Mouse (Mus musculus) C2C12 (cell line): ENCODE data around the gene Hnrnpa3.

ENCODE experiments used
- CTCF ChIP-seq: IDR thresholded peaks from one replicate; pipeline ENCODE4 v1.5.1; 2011; ENCODE audit not compliant: control insufficient read depth, insufficient read depth, insufficient read length
- FOSL1 ChIP-seq: IDR thresholded peaks from one replicate; pipeline ENCODE4 v1.8.0; 2011; ENCODE audit warnings: mild to moderate bottlenecking, low read length; ENCODE audit not compliant: poor library complexity, insufficient read depth, severe bottlenecking
- MAX ChIP-seq: IDR thresholded peaks from one replicate; pipeline ENCODE4 v1.6.1; 2011; ENCODE audit warnings: mild to moderate bottlenecking, control low read depth
- MYOD1 ChIP-seq: IDR thresholded peaks from one replicate; pipeline ENCODE4 v1.6.1; 2011; ENCODE audit warnings: low read depth; ENCODE audit not compliant: control insufficient read depth, insufficient read length
- MYOG ChIP-seq: IDR thresholded peaks from one replicate; pipeline ENCODE4 v1.6.1; 2011; ENCODE audit not compliant: control insufficient read depth, insufficient read length; ENCODE audit errors: extremely low read depth

DNA sequence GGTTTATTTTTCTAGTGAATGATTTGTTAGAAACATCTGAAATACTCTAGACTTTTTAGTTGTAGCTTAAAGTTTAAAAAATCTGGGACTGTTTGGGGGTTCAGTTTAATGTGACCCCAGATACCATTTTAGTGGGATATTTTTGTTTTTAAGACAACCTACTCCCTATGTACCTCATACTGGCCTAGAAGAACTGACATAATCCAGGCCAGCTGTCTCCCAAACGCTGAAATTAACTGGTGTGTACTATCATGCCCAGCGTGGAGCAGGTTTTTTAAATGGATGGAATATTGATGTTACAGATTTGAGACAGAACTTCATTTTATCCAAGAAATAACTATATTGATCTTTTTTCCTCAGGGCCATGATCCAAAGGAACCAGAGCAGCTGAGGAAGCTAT lies 2.0 kb downstream of the Hnrnpa3 start:
- no peak for TF ChIP-seq CTCF
- TF ChIP-seq MYOD1 = no peak
- TF ChIP-seq MAX = no peak
- TF ChIP-seq MYOG = no peak
- TF ChIP-seq FOSL1 = no peak
